Mouse (Mus musculus): ENCODE results near the gene Gm13128. TPM values are rescaled to one million over a fixed set of nuclear protein-coding genes. Genes with fewer than 3 reads are reported as not detected.
"Not testable (repeated sequence)": the region's sequence is repeated elsewhere in the genome, so short reads cannot be mapped to it uniquely, and the experiment has no call there.

The Gm13128 gene
- total RNA-seq (2014; rRNA removed) (not detected in 2 replicates), polyA plus RNA-seq (2015; fragmentation: Nextera tagmentation; extraction: Ambion mirVana) (not detected in 2 replicates)

DNA sequence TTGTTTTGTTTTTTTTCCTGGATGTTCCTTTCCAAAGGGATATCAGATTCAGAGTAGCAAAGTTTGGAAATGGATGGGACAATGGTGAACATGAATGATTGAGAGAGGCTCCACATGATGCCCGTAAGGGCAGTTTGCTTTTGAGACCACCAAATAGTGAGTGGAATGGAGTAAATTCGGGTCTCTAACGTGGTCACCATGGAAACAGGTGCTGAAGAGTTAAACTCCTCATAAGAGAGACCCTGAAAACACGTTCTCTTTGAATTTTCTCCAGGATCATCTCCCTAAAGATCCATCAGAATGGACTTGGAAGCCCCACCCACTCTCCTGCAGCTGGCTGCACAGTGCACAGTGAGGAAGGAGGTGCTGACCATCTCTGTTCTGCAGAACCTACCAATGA lies at the start of gene Gm13128:
Gene Gm13128 (plus strand): TSS at position 301 of the 400 bp plus-strand sequence.
- not testable (repeated sequence) for H3K9me3 ChIP-seq (ENCODE audit: low read length); DNase-seq; H3K36me3 ChIP-seq (ENCODE audit: insufficient read depth); ATAC-seq; H3K4me2 ChIP-seq (ENCODE audit: low read depth); H3K4me1 ChIP-seq (ENCODE audit: insufficient read depth); H3K4me3 ChIP-seq (ENCODE audit: low read depth, low read length); H3K9ac ChIP-seq; H3K27me3 ChIP-seq (ENCODE audit: insufficient read depth, low read length); H3K27ac ChIP-seq (ENCODE audit: low read depth, low read length)
- WGBS = 61% methylated on average over 4 of the region's 4 CpGs

DNA sequence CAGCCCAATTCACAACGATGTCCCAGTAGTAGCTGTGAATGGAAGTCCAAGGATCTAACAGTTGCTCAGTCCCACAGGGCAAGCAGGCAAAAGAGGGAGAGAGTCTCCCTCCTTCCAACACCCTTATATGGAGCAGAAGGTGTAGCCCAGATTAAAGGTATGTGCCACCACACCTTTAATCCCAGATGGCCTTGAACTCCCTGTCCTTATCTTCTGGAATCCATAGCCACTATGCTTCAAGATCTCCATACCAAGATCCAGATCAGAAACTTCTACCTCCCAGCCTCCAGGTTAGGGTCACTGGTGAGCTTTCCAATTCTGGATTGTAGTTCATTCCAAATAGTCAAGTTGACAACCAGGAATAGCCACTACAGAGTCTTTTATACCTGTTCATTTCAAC lies 49.7 kb upstream of the Gm13128 start, which contains the start of gene Pramel5:
Gene Pramel5 (minus strand): TSS at position 101 of the 400 bp plus-strand sequence.
- H3K9ac ChIP-seq; H3K9me3 ChIP-seq (ENCODE audit: low read length); H3K27me3 ChIP-seq (ENCODE audit: insufficient read depth, low read length); DNase-seq; H3K4me2 ChIP-seq (ENCODE audit: low read depth); ATAC-seq; H3K4me1 ChIP-seq (ENCODE audit: insufficient read depth); H3K36me3 ChIP-seq (ENCODE audit: insufficient read depth); H3K4me3 ChIP-seq (ENCODE audit: low read depth, low read length); H3K27ac ChIP-seq (ENCODE audit: low read depth, low read length): not testable (repeated sequence)
- 80% methylated on average over 1 of the region's 1 CpGs for WGBS

DNA sequence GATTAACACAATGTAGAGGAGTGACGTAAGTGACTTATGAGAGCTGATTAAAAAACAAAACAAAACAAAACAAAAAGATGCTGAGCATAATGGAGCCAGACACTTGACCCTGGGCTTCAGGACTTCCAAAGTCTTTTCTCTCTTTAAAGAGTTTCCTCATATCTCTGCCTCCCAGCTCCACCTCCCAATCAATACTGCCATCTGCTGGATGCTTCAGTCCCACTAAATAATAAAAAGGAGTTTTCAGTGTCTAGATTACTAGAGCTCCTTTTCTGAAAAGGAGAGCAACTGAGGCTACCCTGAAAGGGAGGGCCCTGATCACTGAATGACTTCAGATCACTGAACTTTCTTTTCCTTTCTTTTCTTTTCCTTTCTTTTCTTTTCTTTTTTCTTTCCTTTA lies 30.6 kb upstream of the Gm13128 start:
- not testable (repeated sequence) for H3K4me3 ChIP-seq (ENCODE audit: low read depth, low read length); H3K27me3 ChIP-seq (ENCODE audit: insufficient read depth, low read length); H3K4me2 ChIP-seq (ENCODE audit: low read depth); DNase-seq; H3K27ac ChIP-seq (ENCODE audit: low read depth, low read length); H3K4me1 ChIP-seq (ENCODE audit: insufficient read depth); H3K9me3 ChIP-seq (ENCODE audit: low read length); ATAC-seq; H3K36me3 ChIP-seq (ENCODE audit: insufficient read depth); H3K9ac ChIP-seq
- 58% methylated on average over 1 of the region's 1 CpGs for WGBS

DNA sequence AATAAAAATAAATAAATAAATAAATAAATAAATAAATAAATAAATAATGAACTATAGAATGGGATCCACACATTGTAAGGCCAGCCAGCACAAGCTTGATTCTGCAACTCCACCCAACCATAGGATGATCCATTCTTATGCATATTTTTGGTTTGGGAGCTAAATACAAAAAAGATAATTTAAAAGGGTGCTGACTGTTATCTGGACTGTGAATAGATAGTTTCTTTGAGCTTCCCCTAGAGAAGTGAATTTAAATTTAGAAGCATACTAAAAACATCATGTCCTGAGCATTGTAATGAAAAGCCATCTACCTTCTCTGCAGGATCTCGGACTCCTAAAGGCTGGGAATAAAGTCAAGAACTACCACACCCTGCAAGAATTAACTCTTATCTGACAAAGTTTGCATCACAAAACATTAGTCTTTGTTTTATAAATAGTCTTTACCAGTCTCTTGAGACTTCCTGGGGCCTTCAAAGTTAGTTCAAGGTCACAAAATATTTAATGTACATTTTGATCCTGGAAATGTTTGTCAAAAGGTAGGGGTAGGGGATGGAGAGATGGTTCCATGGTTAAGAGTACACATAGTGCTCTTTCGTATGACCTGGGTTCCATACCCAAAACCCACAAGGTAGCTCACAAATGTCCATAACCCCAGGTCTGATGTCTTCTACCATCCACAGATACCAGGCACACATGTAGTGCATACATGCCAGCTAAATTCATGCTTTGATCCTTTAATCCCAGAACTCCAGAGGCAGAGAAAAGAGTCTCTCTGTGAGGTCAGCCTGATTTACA lies 17.2 kb upstream of the Gm13128 start:
- H3K27ac ChIP-seq (ENCODE audit: low read depth, low read length); H3K4me3 ChIP-seq (ENCODE audit: low read depth, low read length); H3K9me3 ChIP-seq (ENCODE audit: low read length); H3K36me3 ChIP-seq (ENCODE audit: insufficient read depth); ATAC-seq; H3K27me3 ChIP-seq (ENCODE audit: insufficient read depth, low read length); H3K9ac ChIP-seq; H3K4me1 ChIP-seq (ENCODE audit: insufficient read depth); DNase-seq; H3K4me2 ChIP-seq (ENCODE audit: low read depth): not testable (repeated sequence)
- WGBS = 75% methylated on average over 2 of the region's 2 CpGs

DNA sequence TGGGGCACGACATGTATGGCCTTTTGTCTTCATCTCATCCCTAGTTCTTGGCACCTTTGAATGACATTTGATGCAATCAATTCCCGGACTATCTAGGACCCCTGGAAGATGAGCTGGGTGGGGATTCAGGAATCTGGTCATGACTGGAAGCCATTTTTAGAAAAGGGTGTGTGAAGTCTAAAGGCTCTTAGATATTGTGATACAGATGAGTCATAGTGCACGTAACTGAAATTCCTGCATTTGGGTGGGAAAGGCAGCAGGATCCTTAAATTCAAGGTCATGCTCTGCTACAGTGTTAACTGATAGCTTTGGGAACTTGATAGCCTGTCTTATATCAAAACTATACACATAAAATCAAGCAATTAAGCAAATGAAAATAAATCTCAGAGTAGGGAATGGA lies 5.8 kb downstream of the Gm13128 start:
- WGBS = 88% methylated on average over 2 of the region's 3 CpGs
- not testable (repeated sequence) for DNase-seq; H3K27me3 ChIP-seq (ENCODE audit: insufficient read depth, low read length); H3K4me2 ChIP-seq (ENCODE audit: low read depth); H3K4me3 ChIP-seq (ENCODE audit: low read depth, low read length); H3K9ac ChIP-seq; H3K27ac ChIP-seq (ENCODE audit: low read depth, low read length); H3K36me3 ChIP-seq (ENCODE audit: insufficient read depth); ATAC-seq; H3K4me1 ChIP-seq (ENCODE audit: insufficient read depth); H3K9me3 ChIP-seq (ENCODE audit: low read length)

DNA sequence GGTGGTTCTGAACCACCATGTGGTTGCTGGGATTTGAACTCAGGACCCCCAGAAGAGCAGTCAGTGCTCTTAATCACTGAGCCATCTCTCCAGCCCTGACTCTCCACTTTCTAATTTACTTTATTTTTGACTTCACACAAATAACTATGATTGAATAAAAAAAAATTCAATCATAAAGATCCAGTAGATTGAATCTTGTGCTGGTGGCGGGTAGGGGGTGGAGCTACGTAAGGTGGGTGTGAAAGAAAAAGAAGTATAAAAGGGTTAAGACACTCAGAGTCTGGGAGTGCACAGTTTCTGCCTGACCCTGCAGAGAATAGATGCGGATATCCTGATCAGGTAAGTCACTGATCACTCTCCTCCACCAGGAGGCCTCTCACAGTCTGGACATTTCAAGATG lies 27.6 kb downstream of the Gm13128 start, which contains the start of gene Gm13119:
Gene Gm13119 (plus strand): TSS at position 301 of the 400 bp plus-strand sequence.
- not testable (repeated sequence) for DNase-seq; H3K36me3 ChIP-seq (ENCODE audit: insufficient read depth); H3K4me2 ChIP-seq (ENCODE audit: low read depth); H3K27me3 ChIP-seq (ENCODE audit: insufficient read depth, low read length); H3K4me3 ChIP-seq (ENCODE audit: low read depth, low read length); ATAC-seq; H3K27ac ChIP-seq (ENCODE audit: low read depth, low read length); H3K9me3 ChIP-seq (ENCODE audit: low read length); H3K9ac ChIP-seq; H3K4me1 ChIP-seq (ENCODE audit: insufficient read depth)
- 90% methylated on average over 3 of the region's 3 CpGs for WGBS

DNA sequence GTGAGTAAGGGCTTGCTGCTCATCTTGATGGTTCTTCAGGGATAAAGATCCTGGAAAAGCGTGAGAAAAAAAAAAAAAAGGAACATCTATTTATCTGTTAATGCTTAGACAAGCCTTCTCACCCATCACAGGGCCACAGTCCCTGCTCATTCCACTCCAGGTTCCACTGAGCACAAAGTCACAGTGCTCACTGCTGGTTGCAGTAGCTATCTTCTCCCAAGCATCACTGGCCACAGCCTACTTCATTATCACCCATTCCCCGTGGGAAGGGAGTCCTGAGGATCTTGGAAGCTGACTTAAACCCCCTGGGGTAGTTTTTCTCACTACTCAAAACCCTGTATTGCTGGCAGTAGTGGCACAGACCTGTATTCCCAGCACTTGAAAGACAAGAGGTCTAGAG lies 47.9 kb downstream of the Gm13128 start, which contains the start of gene Pramef20:
Gene Pramef20 (minus strand): TSS at position 23 of the 400 bp plus-strand sequence.
- Histone ChIP-seq H3K27ac (ENCODE audit: low read depth, low read length) (no peak within 1 kb of the TSS), H3K4me1 (ENCODE audit: insufficient read depth) (no peaks in the 10 kb centered on the region), H3K4me2 (ENCODE audit: low read depth) (no peak within 1 kb of the TSS), H3K36me3 (ENCODE audit: insufficient read depth) (no peaks in the 10 kb centered on the region), H3K9ac (no peak within 1 kb of the TSS), H3K9me3 (ENCODE audit: low read length) (peaks cover 42% of the 10 kb centered on the region; the same call in 1 of the 2 replicates), H3K27me3 (ENCODE audit: insufficient read depth, low read length) (no peaks in the 10 kb centered on the region), H3K4me3 (ENCODE audit: low read depth, low read length) (no peak within 1 kb of the TSS)
- no peak for TF ChIP-seq CTCF (IDR thresholded peaks at IDR 0.05; ENCODE audit: low read depth)
- ATAC-seq = no peak
- 50% methylated on average over 2 of the region's 2 CpGs for WGBS
- DNase-seq = no peak

Other genes with a start within 250 kb of the Gm13128 start
- not detected in 2 replicates for gene Gm13102, start 223.8 kb upstream of the Gm13128 start, total RNA-seq (2014; rRNA removed)
- not detected in 2 replicates for gene Gm13102, start 223.8 kb upstream of the Gm13128 start, polyA plus RNA-seq (2015; fragmentation: Nextera tagmentation; extraction: Ambion mirVana)
- not detected in 2 replicates for gene Oog3, start 167.6 kb upstream of the Gm13128 start, total RNA-seq (2014; rRNA removed)
- gene Oog3, start 167.6 kb upstream of the Gm13128 start, polyA plus RNA-seq (2015; fragmentation: Nextera tagmentation; extraction: Ambion mirVana) = not detected in 2 replicates
- not detected in 2 replicates for gene Oog2, start 139.5 kb upstream of the Gm13128 start, total RNA-seq (2014; rRNA removed)
- not detected in 2 replicates for gene Oog2, start 139.5 kb upstream of the Gm13128 start, polyA plus RNA-seq (2015; fragmentation: Nextera tagmentation; extraction: Ambion mirVana)
- not detected in 2 replicates for gene C87977, start 116.9 kb upstream of the Gm13128 start, total RNA-seq (2014; rRNA removed)
- not detected in 2 replicates for gene C87977, start 116.9 kb upstream of the Gm13128 start, polyA plus RNA-seq (2015; fragmentation: Nextera tagmentation; extraction: Ambion mirVana)
- gene Pramel5, start 49.8 kb upstream of the Gm13128 start, total RNA-seq (2014; rRNA removed) = not detected in 2 replicates
- gene Pramel5, start 49.8 kb upstream of the Gm13128 start, polyA plus RNA-seq (2015; fragmentation: Nextera tagmentation; extraction: Ambion mirVana) = not detected in 2 replicates
- not detected in 2 replicates for gene Gm13119, start 27.7 kb downstream of the Gm13128 start, total RNA-seq (2014; rRNA removed)
- not detected in 2 replicates for gene Gm13119, start 27.7 kb downstream of the Gm13128 start, polyA plus RNA-seq (2015; fragmentation: Nextera tagmentation; extraction: Ambion mirVana)
- gene Pramef20, start 47.7 kb downstream of the Gm13128 start, total RNA-seq (2014; rRNA removed) = not detected in 2 replicates
- not detected in 2 replicates for gene Pramef20, start 47.7 kb downstream of the Gm13128 start, polyA plus RNA-seq (2015; fragmentation: Nextera tagmentation; extraction: Ambion mirVana)
- gene Pramef12, start 78.2 kb downstream of the Gm13128 start, total RNA-seq (2014; rRNA removed) = not detected in 2 replicates
- not detected in 2 replicates for gene Pramef12, start 78.2 kb downstream of the Gm13128 start, polyA plus RNA-seq (2015; fragmentation: Nextera tagmentation; extraction: Ambion mirVana)
- not detected in 2 replicates for gene 1700012P22Rik, start 108.5 kb downstream of the Gm13128 start, total RNA-seq (2014; rRNA removed)
- not detected in 2 replicates for gene 1700012P22Rik, start 108.5 kb downstream of the Gm13128 start, polyA plus RNA-seq (2015; fragmentation: Nextera tagmentation; extraction: Ambion mirVana)
- not detected in 2 replicates for gene Gm9944, start 123.1 kb downstream of the Gm13128 start, total RNA-seq (2014; rRNA removed)
- gene Gm9944, start 123.1 kb downstream of the Gm13128 start, polyA plus RNA-seq (2015; fragmentation: Nextera tagmentation; extraction: Ambion mirVana) = not detected in 2 replicates
- gene Aadacl3, start 133.5 kb downstream of the Gm13128 start, total RNA-seq (2014; rRNA removed) = not detected in 2 replicates
- not detected in 2 replicates for gene Aadacl3, start 133.5 kb downstream of the Gm13128 start, polyA plus RNA-seq (2015; fragmentation: Nextera tagmentation; extraction: Ambion mirVana)
- gene 9430007A20Rik, start 189.6 kb downstream of the Gm13128 start, total RNA-seq (2014; rRNA removed) = not detected in 2 replicates
- not detected in 2 replicates for gene 9430007A20Rik, start 189.6 kb downstream of the Gm13128 start, polyA plus RNA-seq (2015; fragmentation: Nextera tagmentation; extraction: Ambion mirVana)
- not detected in 2 replicates for gene Gm13124, start 234.9 kb downstream of the Gm13128 start, total RNA-seq (2014; rRNA removed)
- not detected in 2 replicates for gene Gm13124, start 234.9 kb downstream of the Gm13128 start, polyA plus RNA-seq (2015; fragmentation: Nextera tagmentation; extraction: Ambion mirVana)